Mouse (Mus musculus) neural tube, embryonic 13.5 days (tissue): ENCODE measurements around the gene Col9a3. TPM values are rescaled to one million over a fixed set of nuclear protein-coding genes. Genes with fewer than 3 reads are reported as not detected.

ENCODE experiments used
- ATAC-seq: fragments of 200-750 bp; cut with Nextera tagmentation; 2 replicates; pipeline ENCODE4 v1.8.0; 2017; ENCODE audit warnings: low read depth, mild to moderate bottlenecking, moderate TSS enrichment, moderate library complexity
- H3K27ac ChIP-seq: fragments of 300-500 bp; sonication (generic); replicated peaks from 2 replicates; pipeline ENCODE4 v1.5.1; 2015; ENCODE audit warnings: moderate library complexity, mild to moderate bottlenecking, inconsistent platforms
- H3K27me3 ChIP-seq: fragments of 300-500 bp; sonication (generic); 2 replicates; pipeline ENCODE4 v1.6.1; 2015; ENCODE audit warnings: mild to moderate bottlenecking, inconsistent platforms
- H3K36me3 ChIP-seq: fragments of 300-500 bp; sonication (generic); 2 replicates; pipeline ENCODE4 v1.6.1; 2015; ENCODE audit warnings: mild to moderate bottlenecking, inconsistent platforms
- H3K4me1 ChIP-seq: fragments of 300-500 bp; sonication (generic); replicated peaks from 2 replicates; pipeline ENCODE4 v1.6.1; 2015; ENCODE audit warnings: inconsistent platforms
- H3K4me2 ChIP-seq: fragments of 300-500 bp; sonication (generic); 2 replicates; pipeline ENCODE4 v1.6.1; 2015; ENCODE audit warnings: inconsistent platforms, mild to moderate bottlenecking, moderate library complexity
- H3K4me3 ChIP-seq: fragments of 300-500 bp; sonication (generic); 2 replicates; pipeline ENCODE4 v1.5.1; 2015; ENCODE audit warnings: mild to moderate bottlenecking, inconsistent platforms
- H3K9ac ChIP-seq: fragments of 300-500 bp; sonication (generic); 2 replicates; pipeline ENCODE4 v1.6.1; 2015; ENCODE audit warnings: moderate library complexity, mild to moderate bottlenecking, inconsistent platforms
- H3K9me3 ChIP-seq: fragments of 300-500 bp; sonication (generic); 2 replicates; pipeline ENCODE4 v1.6.1; 2016; ENCODE audit warnings: inconsistent platforms
- WGBS: fragments of 180-500 bp; shearing (Covaris S2); methylation state at CpG from one replicate; pipeline ENCODE4 v1.1.7; 2015; 5-methylcytosine and 5-hydroxymethylcytosine counted together
- polyA plus RNA-seq: library from polyadenylated mRNA; unstranded; fragments of >200 nt; fragmentation: Nextera tagmentation; extraction: Ambion mirVana; gene quantifications from 2 replicates; pipeline ENCODE4 v1.2.1, GENCODE M21; 2015

Col9a3 gene
- polyA plus RNA-seq, 1 experiment from 2014 or later: 69.2 TPM

- H3K4me3 ChIP-seq: peak within 1 kb of the TSS; percentile 39
- 0 out of 2 replicates have a peak, but pooled peaks cover 9% of the 10 kb centered on the region for H3K4me1 ChIP-seq
- 0 out of 2 replicates have a peak within 1 kb of the TSS, but pooled peaks have one; percentile 8 for H3K9ac ChIP-seq
- no peak for ATAC-seq
- peaks cover 21% of the 10 kb centered on the region for H3K9me3 ChIP-seq
- 5% methylated on average over 34 of the region's 56 CpGs for WGBS
- H3K4me2 ChIP-seq: peak within 1 kb of the TSS; percentile 51
- no peak within 1 kb of the TSS for H3K27ac ChIP-seq
- H3K36me3 ChIP-seq: 0 out of 2 replicates have a peak, but pooled peaks cover 3% of the 10 kb centered on the region
- H3K27me3 ChIP-seq: peaks cover 58% of the 10 kb centered on the region
These were observed 45.1 kb downstream of the Col9a3 start, which contains the start of gene Tcfl5 for GRCm38 (mm10) chr2:180642555-180643260. Gene Tcfl5 (minus strand): TSS chr2:180642708.

- H3K27me3 ChIP-seq: peaks cover 58% of the 10 kb centered on the region
These were observed 46.0 kb downstream of the Col9a3 start for GRCm38 (mm10) chr2:180643626-180644025.

GRCm38 (mm10) chr2:180646841-180647240 lies 49.3 kb downstream of the Col9a3 start:
- H3K27ac ChIP-seq: no peak overlapping the region
- H3K27me3 ChIP-seq: peaks cover 31% of the 10 kb centered on the region
- no peak overlapping the region for H3K9ac ChIP-seq
- ATAC-seq: no peak
- H3K4me1 ChIP-seq: 0 out of 2 replicates have a peak, but pooled peaks cover 7% of the 10 kb centered on the region
- H3K36me3 ChIP-seq: 0 out of 2 replicates have a peak, but pooled peaks cover 3% of the 10 kb centered on the region
- H3K4me2 ChIP-seq: no peak overlapping the region
- H3K9me3 ChIP-seq: peaks cover 21% of the 10 kb centered on the region
- no peak overlapping the region for H3K4me3 ChIP-seq

More at GRCm38 (mm10) chr2:180643626-180644025, 46.0 kb downstream of the Col9a3 start:
- H3K4me2 ChIP-seq: no peak overlapping the region
- 0 out of 2 replicates have a peak, but pooled peaks cover 9% of the 10 kb centered on the region for H3K4me1 ChIP-seq
- no peak for ATAC-seq
- no peak overlapping the region for H3K27ac ChIP-seq
- H3K9me3 ChIP-seq: peaks cover 21% of the 10 kb centered on the region
- 0 out of 2 replicates have a peak, but pooled peaks cover 3% of the 10 kb centered on the region for H3K36me3 ChIP-seq
- no peak overlapping the region for H3K9ac ChIP-seq
- no peak overlapping the region for H3K4me3 ChIP-seq

GRCm38 (mm10) chr2:180654666-180655065 lies 57.1 kb downstream of the Col9a3 start:
- no peak overlapping the region for H3K9ac ChIP-seq
- no peak for ATAC-seq
- peaks cover 15% of the 10 kb centered on the region for H3K4me1 ChIP-seq
- H3K36me3 ChIP-seq: no peaks in the 10 kb centered on the region
- H3K9me3 ChIP-seq: no peaks in the 10 kb centered on the region
- H3K4me2 ChIP-seq: no peak overlapping the region
- H3K27ac ChIP-seq: no peak overlapping the region
- whole genome bisulfite sequencing: 90% methylated on average over 7 of the region's 7 CpGs
- no peaks in the 10 kb centered on the region for H3K27me3 ChIP-seq
- H3K4me3 ChIP-seq: no peak overlapping the region

- Histone ChIP-seq H3K27ac (no peak overlapping the region), H3K9me3 (no peaks in the 10 kb centered on the region), H3K4me2 (no peak overlapping the region), H3K9ac (no peak overlapping the region), H3K4me3 (no peak overlapping the region), H3K4me1 (peaks cover 19% of the 10 kb centered on the region), H3K36me3 (no peaks in the 10 kb centered on the region), H3K27me3 (no peaks in the 10 kb centered on the region)
- no peak for ATAC-seq
- WGBS: 35% methylated on average over 6 of the region's 6 CpGs
These were observed 57.6 kb downstream of the Col9a3 start for GRCm38 (mm10) chr2:180655150-180655549.

- Histone ChIP-seq H3K4me2 (no peak overlapping the region), H3K4me1 (peaks cover 19% of the 10 kb centered on the region), H3K27me3 (no peaks in the 10 kb centered on the region), H3K36me3 (peaks cover 22% of the 10 kb centered on the region), H3K27ac (no peak overlapping the region), H3K9ac (no peak overlapping the region), H3K9me3 (no peaks in the 10 kb centered on the region), H3K4me3 (no peak overlapping the region)
- 74% methylated on average over 4 of the region's 4 CpGs for WGBS
- ATAC-seq: peak; percentile 60; the same call in 1 of the 2 replicates
These were observed 59.9 kb downstream of the Col9a3 start for GRCm38 (mm10) chr2:180657394-180658013.

GRCm38 (mm10) chr2:180658381-180658780 lies 60.8 kb downstream of the Col9a3 start:
- H3K36me3 ChIP-seq: peaks cover 24% of the 10 kb centered on the region
- no peak overlapping the region for H3K4me2 ChIP-seq
- no peak overlapping the region for H3K9ac ChIP-seq
- ATAC-seq: no peak
- WGBS: 86% methylated on average over 5 of the region's 5 CpGs
- peaks cover 19% of the 10 kb centered on the region for H3K4me1 ChIP-seq
- no peak overlapping the region for H3K4me3 ChIP-seq
- H3K27me3 ChIP-seq: no peaks in the 10 kb centered on the region
- H3K27ac ChIP-seq: no peak overlapping the region
- H3K9me3 ChIP-seq: no peaks in the 10 kb centered on the region

- peak overlapping the region; percentile 56 for H3K9ac ChIP-seq
- H3K4me3 ChIP-seq: 0 out of 2 replicates have a peak overlapping the region, but pooled peaks have one; percentile 14
- H3K27ac ChIP-seq: no peak overlapping the region
- no peaks in the 10 kb centered on the region for H3K27me3 ChIP-seq
- peaks cover 19% of the 10 kb centered on the region for H3K4me1 ChIP-seq
- WGBS: 30% methylated on average over 42 of the region's 42 CpGs
- H3K9me3 ChIP-seq: no peaks in the 10 kb centered on the region
- ATAC-seq: no peak; the same call in 1 of the 2 replicates
- peaks cover 31% of the 10 kb centered on the region for H3K36me3 ChIP-seq
- H3K4me2 ChIP-seq: peak overlapping the region; percentile 49
These were observed 62.0 kb downstream of the Col9a3 start for GRCm38 (mm10) chr2:180659353-180660150.

- peaks cover 41% of the 10 kb centered on the region for H3K36me3 ChIP-seq
- no peaks in the 10 kb centered on the region for H3K27me3 ChIP-seq
- H3K9ac ChIP-seq: no peak overlapping the region
- H3K27ac ChIP-seq: no peak overlapping the region
- H3K9me3 ChIP-seq: no peaks in the 10 kb centered on the region
- peaks cover 11% of the 10 kb centered on the region; the same call in 1 of the 2 replicates for H3K4me1 ChIP-seq
- no peak overlapping the region for H3K4me3 ChIP-seq
- whole genome bisulfite sequencing: 96% methylated on average over 5 of the region's 5 CpGs
- H3K4me2 ChIP-seq: no peak overlapping the region
- ATAC-seq: no peak
These were observed 62.9 kb downstream of the Col9a3 start for GRCm38 (mm10) chr2:180660521-180660920.

GRCm38 (mm10) chr2:180662008-180662407 lies 64.4 kb downstream of the Col9a3 start:
- Histone ChIP-seq H3K4me3 (no peak overlapping the region), H3K9me3 (no peaks in the 10 kb centered on the region), H3K4me2 (no peak overlapping the region), H3K9ac (no peak overlapping the region), H3K27ac (no peak overlapping the region), H3K27me3 (no peaks in the 10 kb centered on the region), H3K36me3 (peaks cover 55% of the 10 kb centered on the region), H3K4me1 (peaks cover 11% of the 10 kb centered on the region; the same call in 1 of the 2 replicates)
- ATAC-seq: no peak
- 96% methylated on average over 4 of the region's 4 CpGs for WGBS
